Mouse (Mus musculus): Measurements from ENCODE around the gene Lgr6.

Gene Lgr6

DNA sequence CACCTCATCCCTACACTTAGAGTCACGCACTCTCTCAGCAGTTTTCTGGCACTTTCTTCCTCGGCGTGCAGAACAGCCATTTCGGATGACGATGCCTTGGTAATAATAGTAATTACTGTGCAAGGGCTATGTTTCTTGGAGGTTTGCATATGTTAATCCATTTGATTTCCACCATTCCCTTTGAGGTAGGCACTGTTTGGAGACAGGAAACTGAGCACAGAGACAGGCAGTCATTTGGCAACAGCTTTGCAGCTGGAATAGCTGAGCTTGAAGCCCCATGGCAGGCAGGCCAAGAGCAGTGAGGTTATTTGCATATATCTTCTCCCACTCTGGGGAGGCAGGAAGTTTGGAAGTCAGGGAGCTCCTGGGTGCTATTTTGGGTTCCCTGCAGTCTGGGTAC is 93.2 kb downstream of the Lgr6 start:
- no peak for DNase-seq

DNA sequence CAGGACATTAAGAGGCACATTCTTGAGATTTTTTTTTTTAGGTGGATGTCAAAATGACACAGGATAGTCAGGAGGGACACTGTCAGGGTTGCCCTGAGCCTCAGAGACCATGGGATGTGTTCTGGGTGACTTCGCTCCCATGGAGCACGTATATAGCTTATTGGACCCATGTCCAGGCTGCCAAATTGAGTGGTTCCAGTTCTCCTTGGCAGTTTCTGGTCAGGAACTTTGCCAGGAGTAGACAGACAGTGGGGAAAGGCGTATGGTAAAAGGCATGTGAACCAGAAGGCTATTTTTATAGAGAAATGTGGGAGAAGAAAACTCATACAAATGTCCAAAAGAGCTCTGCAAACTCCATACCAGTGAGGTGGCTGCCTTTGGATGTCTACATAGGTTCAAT is 95.2 kb downstream of the Lgr6 start:
- DNase-seq: no peak

DNA sequence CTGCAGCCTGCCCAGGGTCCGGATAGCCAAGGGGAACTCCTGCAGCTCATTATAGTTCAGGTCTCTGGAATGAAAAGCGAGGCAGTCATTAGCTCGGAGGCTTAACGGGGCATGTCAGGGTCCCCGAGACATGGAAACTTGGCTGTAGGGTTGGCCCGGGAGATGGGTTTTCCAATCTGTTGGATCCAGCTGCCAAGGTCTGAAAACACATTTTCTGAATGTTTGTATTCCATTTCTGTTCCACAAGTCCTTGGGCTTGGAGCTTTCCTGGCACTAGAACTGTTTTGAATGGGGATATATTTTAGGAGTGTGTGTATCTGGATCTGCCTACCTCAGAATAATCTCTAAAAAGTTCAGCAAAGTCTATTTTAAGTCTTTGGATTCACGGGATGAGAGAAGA is 99.4 kb downstream of the Lgr6 start:
- no peak for DNase-seq

DNA sequence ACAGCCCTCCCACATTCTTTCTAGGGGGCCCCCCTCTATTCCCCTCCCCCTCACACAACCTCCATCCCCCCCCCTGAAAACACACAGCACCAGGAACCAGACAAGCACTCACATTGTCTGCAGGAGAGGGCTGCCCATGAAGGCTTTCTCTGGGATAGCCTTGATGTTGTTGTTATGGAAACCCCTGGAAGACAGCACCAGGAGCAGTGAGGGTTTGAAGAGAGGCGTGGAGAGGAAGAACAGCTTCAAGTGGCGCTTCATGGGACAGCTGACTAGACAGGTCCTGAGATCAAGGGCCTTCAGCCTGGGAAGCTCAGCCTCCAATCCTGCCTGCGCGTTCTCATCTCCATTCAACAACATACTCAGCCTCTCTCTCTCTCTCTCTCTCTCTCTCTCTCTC is 101.7 kb downstream of the Lgr6 start:
- DNase-seq: no peak

DNA sequence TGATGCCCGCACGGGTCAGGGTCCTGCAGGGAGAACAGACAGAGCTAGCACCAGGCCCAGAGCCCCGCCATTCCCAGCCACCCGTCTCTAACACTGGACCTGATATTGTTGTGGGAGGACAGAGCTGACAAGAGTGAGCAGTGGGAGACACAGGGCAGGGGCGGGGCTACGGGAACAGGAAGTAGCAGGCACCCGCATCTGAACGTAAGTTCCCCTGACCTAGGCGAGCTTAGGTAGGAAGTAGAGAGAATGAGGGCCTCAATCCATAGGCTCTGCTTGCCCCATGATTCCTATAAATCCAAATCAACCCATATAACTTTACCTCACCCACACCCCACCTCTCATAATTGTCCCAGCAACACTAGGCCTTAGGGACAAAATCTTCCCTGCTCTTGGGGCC is 104.5 kb downstream of the Lgr6 start:
- no peak for DNase-seq

DNA sequence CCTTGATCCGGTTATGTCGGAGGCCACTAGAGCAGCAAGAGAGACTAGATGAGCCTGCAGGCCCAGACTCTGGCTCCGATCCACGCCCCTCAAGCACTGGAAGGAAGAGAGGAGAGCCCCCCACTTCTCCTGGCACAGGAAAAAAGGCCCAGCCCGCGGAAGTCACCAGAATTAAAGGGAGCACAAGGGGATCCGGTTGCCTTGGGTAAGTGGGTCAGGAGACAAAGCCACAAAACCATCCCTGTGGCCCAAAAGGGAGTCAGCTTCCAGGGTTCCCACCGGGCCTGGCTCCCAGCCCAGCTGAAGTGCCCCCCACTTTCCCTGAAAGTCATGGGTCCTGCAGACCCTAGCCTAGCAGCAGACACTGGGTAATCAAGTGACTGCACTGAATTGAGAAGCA is 106.8 kb downstream of the Lgr6 start:
- DNase-seq: peak; percentile 24

DNA sequence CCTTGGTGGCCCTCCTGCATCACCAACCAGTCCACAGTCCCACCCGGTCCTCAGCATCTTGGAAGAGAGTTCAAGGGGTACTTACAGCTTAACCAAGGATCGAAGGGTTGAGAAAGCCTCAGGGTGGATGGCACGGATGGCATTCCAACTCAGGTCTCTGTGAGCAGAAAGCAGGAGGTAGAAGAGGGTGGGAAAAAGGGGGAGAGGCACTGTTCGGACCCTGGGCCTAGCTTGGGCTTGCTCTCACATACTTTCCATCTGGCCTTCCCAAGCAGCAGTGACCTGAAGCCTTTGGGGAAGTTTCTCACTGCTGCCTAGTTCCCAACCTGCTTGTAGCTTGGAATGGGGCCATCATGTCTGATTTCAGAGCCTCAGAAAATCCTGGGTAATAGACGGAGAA is 107.5 kb downstream of the Lgr6 start:
- no peak for DNase-seq

DNA sequence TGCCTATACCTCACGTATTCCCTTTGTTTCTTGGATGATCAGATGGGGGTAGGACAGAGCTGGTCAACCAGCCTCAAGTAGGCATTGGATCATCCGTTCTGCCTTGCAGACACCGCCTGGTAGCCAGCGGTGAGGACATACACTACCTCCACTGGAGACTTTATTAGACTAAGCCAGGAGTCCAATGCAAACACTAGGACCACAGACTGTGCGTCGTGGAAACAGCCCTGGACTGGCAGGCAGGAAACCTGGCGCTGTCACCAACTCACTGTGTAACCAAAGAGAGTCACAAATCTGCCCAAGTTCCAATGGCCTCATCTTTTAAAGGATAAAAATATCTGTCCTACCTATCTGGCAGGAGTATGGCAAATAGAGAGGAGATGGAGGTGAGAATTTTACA is 108.6 kb downstream of the Lgr6 start:
- DNase-seq: no peak

DNA sequence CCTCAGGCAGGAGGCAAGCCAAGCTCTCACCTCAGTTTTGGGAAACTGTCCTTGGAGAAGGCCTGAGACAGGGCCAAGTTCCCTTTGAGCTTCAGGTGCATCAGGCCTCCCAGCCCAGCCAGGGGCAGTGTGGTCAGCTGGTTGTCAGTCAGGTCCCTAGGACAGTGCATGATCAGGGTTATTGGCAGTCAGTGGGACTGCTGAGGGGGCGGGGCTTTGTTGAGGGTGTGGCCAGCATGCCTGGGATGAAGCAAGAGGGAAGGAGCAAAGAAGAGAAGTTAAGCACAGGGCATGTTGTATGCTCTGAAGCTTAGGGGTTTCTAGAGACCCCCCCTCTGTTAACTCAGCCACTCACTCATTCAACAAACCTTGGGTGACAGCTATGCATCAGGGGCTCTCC is 109.1 kb downstream of the Lgr6 start:
- DNase-seq: no peak

DNA sequence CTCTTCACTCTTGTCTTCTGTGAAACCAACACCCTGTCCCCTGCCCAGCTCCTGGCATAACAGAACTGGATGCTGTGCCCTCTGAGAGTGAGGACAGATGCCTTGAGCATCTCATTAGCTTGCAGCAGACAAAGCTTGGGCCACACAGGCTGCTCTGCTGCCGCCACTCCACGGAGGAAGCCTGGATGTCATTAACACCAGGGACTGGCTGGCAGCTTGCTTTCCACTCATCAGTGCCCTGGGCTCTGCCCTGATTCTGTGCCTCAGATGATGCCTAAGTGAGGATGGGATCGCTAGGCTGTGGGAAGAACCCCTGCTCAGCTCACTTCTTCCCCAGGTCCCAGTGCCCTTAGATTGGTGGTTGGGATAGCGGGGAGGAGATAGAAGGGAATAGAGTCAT is 109.6 kb downstream of the Lgr6 start:
- no peak for DNase-seq

DNA sequence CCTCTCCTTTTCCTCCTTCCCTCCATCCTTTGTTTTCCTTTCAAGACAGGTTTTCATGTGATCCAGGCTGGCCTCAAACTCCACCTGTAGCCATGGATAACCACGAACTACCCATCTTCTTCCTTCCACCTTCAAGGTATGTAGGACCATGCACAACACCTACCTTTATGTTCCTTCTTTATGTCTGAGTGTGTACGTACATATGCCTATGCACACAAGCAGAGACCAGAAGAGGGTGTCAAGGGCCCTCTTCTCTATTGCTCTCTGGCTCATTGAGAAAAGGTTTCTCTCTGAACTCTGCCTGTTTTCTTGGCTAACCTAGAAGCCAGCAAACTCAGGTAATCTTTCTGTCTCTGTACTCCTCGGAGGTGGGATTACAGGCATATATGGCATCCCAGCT is 110.3 kb downstream of the Lgr6 start:
- DNase-seq: no peak

DNA sequence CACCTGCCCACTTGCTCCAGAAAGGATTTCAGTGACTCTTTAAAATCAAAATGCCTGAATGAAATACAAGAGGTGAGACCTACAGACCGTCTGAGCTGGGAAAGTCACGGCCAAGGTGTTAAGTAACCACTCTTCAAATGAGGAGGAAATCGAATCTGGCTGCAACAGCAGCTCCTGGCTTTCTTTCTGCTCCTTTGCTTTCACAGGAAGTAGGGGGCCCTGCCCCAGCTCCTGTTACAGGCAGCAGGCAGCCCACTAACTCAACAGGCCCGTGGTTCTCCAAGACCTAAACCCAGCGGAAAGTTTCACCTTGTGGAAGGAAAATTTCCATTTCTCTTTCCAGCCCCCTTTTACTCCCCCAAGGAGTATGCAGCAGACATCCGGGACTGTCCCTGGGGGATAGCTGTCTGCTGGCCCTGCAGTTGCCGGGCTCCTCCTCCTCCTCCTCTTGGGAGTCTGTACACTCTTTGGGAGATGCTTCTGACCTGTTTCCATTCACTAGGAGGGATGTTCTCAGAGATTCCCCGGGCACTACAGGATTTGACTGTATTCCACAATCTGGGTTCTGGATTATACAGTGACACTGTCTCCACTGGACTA is 112.9 kb downstream of the Lgr6 start:
- no peak for DNase-seq

DNA sequence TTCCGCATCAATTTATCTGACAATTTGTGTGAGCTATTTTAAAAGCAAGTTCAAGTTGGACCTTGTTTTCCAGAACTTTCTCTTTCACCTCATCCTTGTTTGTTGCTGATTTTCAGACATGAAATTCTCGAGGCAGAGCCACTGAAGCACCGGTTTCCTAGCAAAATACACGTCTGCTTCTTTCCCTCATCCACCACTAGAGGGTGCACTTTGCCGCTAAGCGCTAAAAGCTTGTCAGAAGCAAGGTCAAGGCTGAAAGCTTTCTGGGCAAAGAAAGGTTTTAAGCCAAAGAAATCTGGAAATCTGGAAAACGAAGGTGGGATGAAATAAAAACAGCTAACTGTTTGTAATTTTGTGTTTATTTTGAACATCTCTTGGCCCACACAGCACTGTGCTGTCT is 115.7 kb downstream of the Lgr6 start:
- DNase-seq: peak; percentile 82

DNA sequence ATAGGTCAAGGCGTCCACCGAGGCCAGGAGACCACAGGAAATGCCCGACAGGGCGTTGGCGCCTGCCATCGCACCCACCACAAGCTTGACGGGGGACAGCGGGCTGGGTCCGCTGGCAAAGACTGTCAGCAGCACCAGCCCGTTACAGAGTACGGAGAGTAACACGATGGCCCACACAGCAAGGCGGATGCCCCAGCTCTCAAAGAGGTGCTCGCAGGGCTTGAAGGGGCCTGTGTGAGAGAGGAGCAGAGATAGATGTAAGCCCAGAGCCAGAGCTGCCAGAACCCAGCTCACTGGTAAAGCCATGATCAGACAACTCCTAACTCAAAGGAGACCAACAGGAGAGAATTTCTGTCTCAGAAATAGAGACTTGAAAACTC is 117.1 kb downstream of the Lgr6 start:
- no peak for DNase-seq

DNA sequence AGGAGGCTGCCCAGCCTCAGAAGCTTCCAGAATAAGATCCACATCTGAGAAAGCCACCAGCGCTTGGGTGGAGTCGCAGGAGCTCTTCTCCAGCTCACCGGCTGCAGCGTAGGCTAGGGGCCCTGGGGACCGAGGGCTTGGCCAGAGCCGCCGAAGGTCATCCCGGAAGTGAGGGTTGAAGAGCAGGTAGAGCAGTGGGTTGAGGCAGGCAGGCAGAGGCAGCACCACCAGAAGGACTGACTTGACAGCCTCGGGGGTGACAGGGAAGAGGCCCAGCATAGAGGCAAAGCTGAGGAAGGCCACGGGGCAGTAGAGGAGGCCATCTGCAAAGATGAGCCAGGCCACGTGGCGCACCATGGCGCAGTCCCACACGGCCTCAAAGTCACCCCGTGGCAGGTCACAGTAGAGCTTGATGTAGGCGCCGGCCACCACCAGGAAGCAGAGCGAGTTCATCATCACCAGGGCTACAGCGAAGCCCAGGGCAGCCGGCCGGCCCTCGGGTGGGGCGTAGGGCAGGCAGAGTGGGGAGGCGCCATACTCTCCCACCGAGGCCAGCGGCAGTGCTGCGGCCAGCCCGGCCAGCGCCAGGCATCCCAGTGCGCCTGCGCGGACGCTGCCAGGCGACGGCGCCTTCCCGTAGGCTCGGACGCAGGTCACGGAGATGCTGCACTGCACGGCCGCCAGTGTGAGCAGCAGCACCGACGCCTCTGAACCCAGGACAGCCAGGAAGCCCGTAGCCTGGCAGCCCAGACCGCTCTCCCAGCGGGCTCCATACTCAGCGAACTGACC is 117.7 kb downstream of the Lgr6 start:
- DNase-seq: peak; percentile 51

DNA sequence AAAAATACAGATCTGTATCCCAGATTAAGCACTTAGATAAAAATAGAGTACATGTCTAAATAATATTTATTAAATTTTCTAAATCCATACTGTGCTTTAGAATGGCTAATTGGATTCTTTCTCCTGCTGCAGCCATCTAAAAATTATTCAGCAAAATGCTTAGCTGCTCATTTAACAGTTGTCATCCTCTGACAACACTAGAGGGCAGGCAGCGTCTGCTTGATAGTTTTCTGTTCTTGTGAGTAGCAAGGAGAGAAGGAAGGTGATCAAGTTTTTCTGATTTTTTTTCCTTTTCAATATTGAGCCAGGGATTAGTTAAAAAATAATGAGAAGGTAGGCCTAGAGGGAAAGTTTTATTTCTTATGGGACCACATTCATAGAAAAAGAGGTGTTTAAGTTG is 132.2 kb downstream of the Lgr6 start:
- DNase-seq: no peak

DNA sequence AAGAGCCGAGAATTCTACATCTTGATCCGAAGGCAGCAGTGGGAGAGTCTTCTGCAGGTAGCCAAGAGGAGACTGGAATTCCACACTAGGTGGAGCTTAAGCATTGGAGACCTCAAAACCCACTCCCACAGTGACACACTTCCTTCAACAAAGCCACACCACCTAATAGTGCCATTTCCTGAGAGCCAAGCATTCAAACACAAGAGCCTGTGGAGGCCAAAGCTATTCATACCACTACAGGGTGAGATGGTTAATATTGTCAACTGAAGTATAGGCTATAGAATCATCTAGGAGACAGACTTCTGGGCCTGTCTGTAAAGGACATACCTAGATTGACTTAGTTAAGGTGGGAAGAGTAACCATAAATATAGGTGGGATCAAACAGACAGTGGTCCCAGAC is 139.6 kb downstream of the Lgr6 start:
- DNase-seq: no peak

DNA sequence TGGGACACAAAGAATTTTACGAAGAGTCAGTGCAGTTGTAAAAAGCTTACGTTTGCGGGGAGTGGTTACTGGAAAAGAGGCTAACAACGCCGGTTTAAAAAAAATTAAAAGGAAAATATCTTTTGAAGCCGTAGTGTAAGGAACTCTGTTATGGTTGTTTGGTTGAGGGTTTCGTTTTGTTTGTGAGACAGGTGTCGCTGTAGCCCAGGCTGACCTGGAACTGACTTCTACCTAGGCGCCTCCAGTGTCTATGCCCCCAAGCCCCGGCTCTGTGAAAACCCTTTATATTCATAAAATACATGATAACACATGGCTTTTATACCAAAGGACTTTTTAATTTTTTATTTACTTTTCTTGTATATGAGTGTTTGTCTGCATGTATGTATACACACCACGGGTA is 142.3 kb downstream of the Lgr6 start:
- DNase-seq: no peak

DNA sequence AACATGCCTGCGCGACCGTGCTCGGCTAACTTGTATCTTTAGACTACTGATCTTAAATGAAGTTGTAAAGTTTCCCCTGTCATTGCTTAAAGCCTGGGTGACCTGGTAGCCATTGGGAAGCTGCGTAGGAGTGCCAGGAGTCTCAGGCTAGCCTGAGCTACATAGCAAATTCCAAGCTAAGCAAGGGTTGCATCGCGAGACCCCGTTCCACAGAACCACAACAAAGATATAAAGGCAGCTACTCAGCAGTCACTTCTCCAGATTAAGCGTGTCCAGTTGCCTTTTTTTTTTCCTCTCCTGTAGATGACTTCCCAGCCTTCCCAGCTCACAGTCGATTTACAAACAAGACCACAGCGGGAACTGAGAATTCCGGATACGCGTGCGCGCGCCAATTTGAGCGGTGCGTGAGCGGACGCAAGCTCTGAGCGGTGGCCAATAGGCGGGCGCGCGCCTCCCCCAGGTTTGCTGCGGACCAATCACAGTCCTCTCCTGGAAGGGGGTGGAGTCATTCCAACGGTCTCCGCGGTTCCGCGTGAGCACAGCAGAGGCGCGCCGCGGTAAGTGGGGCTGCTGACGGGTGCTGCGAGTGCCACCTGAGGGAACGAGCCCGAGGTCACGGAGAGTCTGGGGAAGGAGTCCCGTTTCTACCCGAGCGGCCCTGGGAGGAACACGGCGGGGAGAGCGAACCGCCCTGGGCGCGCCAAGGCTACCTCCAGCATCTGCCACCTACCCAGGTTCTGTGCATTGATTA is 142.8 kb downstream of the Lgr6 start, which contains the start of gene Ube2t:
TSS of gene Ube2t (plus strand) at position 513 of the 751 bp plus-strand sequence.
- peak; percentile 95 for DNase-seq

DNA sequence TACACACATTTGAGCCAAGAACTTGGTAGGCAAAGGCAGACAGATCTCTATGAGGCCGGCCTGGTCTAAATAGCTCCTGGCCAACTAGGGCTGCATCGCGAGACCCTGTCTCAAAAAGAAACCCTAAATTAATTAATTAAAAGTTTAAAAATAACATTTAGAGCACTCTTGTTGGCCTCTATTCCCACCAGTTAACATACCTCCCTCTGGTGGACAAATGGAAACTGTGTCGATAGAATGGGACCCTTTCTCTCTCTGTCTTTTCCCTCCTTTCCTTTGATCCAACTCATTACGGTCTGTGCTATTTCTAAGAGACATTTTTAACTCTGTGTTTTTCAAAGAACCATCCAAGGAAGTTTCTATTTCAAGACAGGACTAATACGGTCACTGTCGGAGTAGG is 144.4 kb downstream of the Lgr6 start:
- DNase-seq: no peak

DNA sequence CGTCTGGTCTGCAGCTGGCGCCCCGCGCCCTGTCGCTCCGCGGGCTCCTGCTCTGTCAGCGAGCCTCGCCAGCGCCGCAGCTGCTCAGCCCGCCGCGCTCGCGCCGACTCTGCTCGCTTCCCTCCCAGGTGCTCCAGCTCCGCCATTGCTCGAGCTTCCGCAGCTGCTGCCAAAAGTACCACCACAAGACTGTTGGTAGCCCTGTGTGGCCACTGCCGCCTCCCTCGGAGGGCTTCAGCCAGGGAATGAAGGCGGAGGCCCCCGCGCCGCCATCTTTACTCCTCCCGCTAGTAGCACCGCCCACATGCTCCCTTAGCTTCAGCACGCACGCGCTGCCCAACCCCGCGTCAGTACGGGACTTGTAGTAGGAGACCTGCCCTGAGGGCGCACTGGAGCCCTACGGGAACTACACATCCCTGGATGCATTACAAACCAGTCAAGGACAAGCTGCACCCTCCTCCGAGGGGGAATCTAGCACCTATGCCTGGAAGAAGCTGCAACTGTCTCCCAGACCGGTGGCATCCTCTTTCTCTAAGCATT is 149.4 kb downstream of the Lgr6 start, which contains the start of gene Ppp1r12b:
TSS of gene Ppp1r12b (minus strand) at position 306 of the 540 bp plus-strand sequence.
- peak; percentile 96 for DNase-seq

DNA sequence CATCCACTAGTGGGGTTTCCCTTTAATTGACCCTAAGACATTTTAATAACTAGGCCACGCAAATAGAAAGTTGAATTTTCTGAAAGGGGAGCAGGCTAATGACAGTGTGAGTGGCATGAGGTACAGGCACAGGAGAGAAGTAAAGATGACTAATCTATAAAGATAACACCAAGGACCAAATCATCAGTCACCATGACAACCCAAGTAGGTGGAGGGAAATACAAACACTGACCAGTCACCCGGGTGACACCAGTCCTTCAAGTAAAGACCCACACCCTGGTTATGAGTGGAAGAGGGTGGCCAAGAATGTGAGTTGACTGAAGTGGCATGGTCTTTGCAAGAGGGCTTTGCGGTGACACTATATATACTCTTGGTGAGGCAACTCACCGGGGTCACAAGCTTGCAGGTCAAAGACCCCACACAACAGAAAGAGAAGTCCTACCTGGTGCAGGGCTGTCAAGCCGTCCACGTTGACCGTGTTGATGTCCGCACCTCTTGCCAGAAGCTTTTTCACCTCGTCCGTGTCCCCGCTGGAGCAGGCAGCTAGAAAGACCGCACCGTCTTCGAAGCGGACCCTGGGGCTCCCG is 149.9 kb downstream of the Lgr6 start:
- DNase-seq: no peak

DNA sequence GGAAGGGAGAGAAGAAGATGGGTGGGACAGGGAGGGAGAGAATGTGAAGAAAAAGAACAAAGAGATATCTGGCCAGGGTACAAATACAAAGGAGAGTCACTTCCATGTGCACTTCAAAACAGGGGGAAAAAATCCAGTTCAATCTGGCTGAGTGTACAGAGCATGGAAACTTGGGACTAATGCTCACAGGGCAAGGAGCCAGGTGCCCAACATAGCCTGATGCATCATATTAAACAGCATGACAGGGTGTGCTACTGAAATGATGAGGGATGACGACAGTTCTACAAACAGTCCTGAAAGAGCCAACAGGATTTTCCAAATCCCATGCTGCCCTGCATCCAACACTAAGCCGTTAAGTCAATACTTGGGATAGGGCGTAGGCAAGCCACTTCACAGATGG is 155.1 kb downstream of the Lgr6 start:
- DNase-seq: no peak
